In the genomic region with DNA sequence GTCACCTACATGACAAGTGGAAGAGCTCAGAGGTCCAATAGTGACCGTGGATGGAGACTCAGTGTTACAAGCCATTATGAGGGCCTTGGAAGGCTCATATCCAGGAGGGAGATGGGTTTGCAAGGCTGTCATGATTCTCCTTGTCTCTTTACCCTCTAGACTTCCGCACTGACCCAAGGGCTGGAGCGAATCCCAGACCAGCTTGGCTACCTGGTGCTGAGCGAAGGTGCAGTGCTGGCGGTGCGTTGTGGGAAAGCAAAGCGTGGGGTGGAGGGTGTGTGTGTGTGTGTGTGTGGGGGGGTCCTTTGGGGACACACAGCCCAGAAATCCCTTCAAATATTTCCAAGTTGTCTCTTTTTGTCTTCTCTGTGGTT, we compare ENCODE assay signal across 8 mouse cellular contexts. TPM values are rescaled to one million over a fixed set of nuclear protein-coding genes. Genes with fewer than 3 reads are reported as not detected.
DNase-seq lines count a peak whose midpoint lies in the region; ATAC-seq and TF ChIP-seq lines count a peak whose summit lies in the region.

No protein-coding gene starts in this region.

- H3K36me3 ChIP-seq in lung, embryonic 16.5 days (ENCODE audit: control insufficient read depth, insufficient read depth, low read length): peaks cover 15% of the 10 kb centered on the region
- H3K36me3 ChIP-seq in limb, embryonic 10.5 days: peaks cover 38% of the 10 kb centered on the region

- H3K27me3 ChIP-seq in lung, embryonic 16.5 days (ENCODE audit: control insufficient read depth, insufficient read depth, low read depth, low read length): no peaks in the 10 kb centered on the region
- no peaks in the 10 kb centered on the region for H3K27me3 ChIP-seq in limb, embryonic 10.5 days (ENCODE audit: low read depth, poor library complexity, severe bottlenecking)

- H3K9ac ChIP-seq in lung, embryonic 16.5 days (ENCODE audit: low read length): peak overlapping the region; percentile 84

- peak; percentile 19; the same call in 1 of the 2 replicates for ATAC-seq in cerebellum, adult (ENCODE audit: insufficient number of reproducible peaks, low FRiP score, low TSS enrichment)
- no peak for ATAC-seq in lung, embryonic 16.5 days (ENCODE audit: low read depth)

- no peak for TF ChIP-seq POLR2A in olfactory bulb, adult 2 months (IDR thresholded peaks at IDR 0.05; ENCODE audit: insufficient read depth, low read depth, low read length)

- DNase-seq in cerebellum, adult 11-12 months: no peak
- no peak for DNase-seq in lung, postnatal 4 days
- DNase-seq in limb, embryonic 10.5 days (ENCODE audit: low spot score): no peak
- no peak for DNase-seq in layer of hippocampus, adult 9-11 months
- DNase-seq in adrenal gland, adult (ENCODE audit: inconsistent age in 2 of 2, low spot score in 1 of 2): no peak

- peaks cover 6% of the 10 kb centered on the region for H3K4me1 ChIP-seq in lung, embryonic 16.5 days (replicated peaks; ENCODE audit: control insufficient read depth, insufficient read depth, low read length)
- peaks cover 15% of the 10 kb centered on the region for H3K4me1 ChIP-seq in limb, embryonic 10.5 days
- peaks cover 14% of the 10 kb centered on the region for H3K4me1 ChIP-seq in olfactory bulb, adult 2 months (ENCODE audit: control insufficient read depth, insufficient read depth, low read length)

- 11% methylated on average over 7 of the region's 7 CpGs for WGBS in lung, embryonic 16.5 days
- 18% methylated on average over 7 of the region's 7 CpGs for WGBS in limb, embryonic 10.5 days
- WGBS in olfactory bulb, adult 2 months: 13% methylated on average over 7 of the region's 7 CpGs

- no peaks in the 10 kb centered on the region for H3K9me3 ChIP-seq in lung, embryonic 16.5 days (ENCODE audit: control insufficient read depth, low read length)
- H3K9me3 ChIP-seq in limb, embryonic 10.5 days (replicated peaks): no peaks in the 10 kb centered on the region

- TF ChIP-seq CTCF in olfactory bulb, adult 2 months (IDR thresholded peaks at IDR 0.05; ENCODE audit: insufficient read depth, low read depth, low read length): no peak

- H3K27ac ChIP-seq in lung, embryonic 16.5 days (ENCODE audit: low read length): peak overlapping the region; percentile 76
- peak overlapping the region; percentile 84 for H3K27ac ChIP-seq in limb, embryonic 10.5 days
- peak overlapping the region; percentile 85 for H3K27ac ChIP-seq in olfactory bulb, adult 2 months (ENCODE audit: insufficient read depth, low read depth, low read length)

- H3K4me2 ChIP-seq in lung, embryonic 16.5 days (ENCODE audit: low read depth, low read length): peak overlapping the region; percentile 82

- H3K4me3 ChIP-seq in lung, embryonic 16.5 days (ENCODE audit: low read length): peak overlapping the region; percentile 91
- peak overlapping the region; percentile 74 for H3K4me3 ChIP-seq in limb, embryonic 10.5 days
- peak overlapping the region; percentile 84 for H3K4me3 ChIP-seq in olfactory bulb, adult 2 months (ENCODE audit: insufficient read depth, low read depth, low read length)

RNA-seq across cellular contexts. Expression of gene Lamtor4, which starts 0.8 kb away (rescaled TPM):
- polyA plus RNA-seq in lung, embryonic 16.5 days (2015; fragmentation: Nextera tagmentation; extraction: Ambion mirVana): 56.7 and 62.1 TPM in 2 replicates
- polyA plus RNA-seq in limb, embryonic 10.5 days (2016; fragmentation: Nextera tagmentation; extraction: Ambion mirVana): 35.4 and 39.7 TPM in 2 replicates
- not detected in 2 replicates for polyA plus RNA-seq in olfactory bulb, adult 2 months (2012; ENCODE audit: insufficient read depth, insufficient read length, low replicate concordance, missing spikeins)

RNA-seq across cellular contexts. Expression of gene BC037034, which starts 7.8 kb away (rescaled TPM):
- 3.8 and 6.2 TPM in 2 replicates for polyA plus RNA-seq in lung, embryonic 16.5 days (2015; fragmentation: Nextera tagmentation; extraction: Ambion mirVana)
- 5.4 and 6.3 TPM in 2 replicates for polyA plus RNA-seq in limb, embryonic 10.5 days (2016; fragmentation: Nextera tagmentation; extraction: Ambion mirVana)
- 185 TPM in 1 of 2 replicates, not detected in the other for polyA plus RNA-seq in olfactory bulb, adult 2 months (2012; ENCODE audit: insufficient read depth, insufficient read length, low replicate concordance, missing spikeins)

RNA-seq across cellular contexts. Expression of gene Gal3st4, which starts 16.6 kb away (rescaled TPM):
- 1.2 and 1.5 TPM in 2 replicates for polyA plus RNA-seq in lung, embryonic 16.5 days (2015; fragmentation: Nextera tagmentation; extraction: Ambion mirVana)
- polyA plus RNA-seq in limb, embryonic 10.5 days (2016; fragmentation: Nextera tagmentation; extraction: Ambion mirVana): 3.3 and 3.7 TPM in 2 replicates
- not detected in 2 replicates for polyA plus RNA-seq in olfactory bulb, adult 2 months (2012; ENCODE audit: insufficient read depth, insufficient read length, low replicate concordance, missing spikeins)

RNA-seq across cellular contexts. Expression of gene Gm43720, which starts 23.7 kb away (rescaled TPM):
- 0.13 and 0.19 TPM in 2 replicates for polyA plus RNA-seq in lung, embryonic 16.5 days (2015; fragmentation: Nextera tagmentation; extraction: Ambion mirVana)
- polyA plus RNA-seq in limb, embryonic 10.5 days (2016; fragmentation: Nextera tagmentation; extraction: Ambion mirVana): 0.08 and 0.18 TPM in 2 replicates
- polyA plus RNA-seq in olfactory bulb, adult 2 months (2012; ENCODE audit: insufficient read depth, insufficient read length, low replicate concordance, missing spikeins): not detected in 2 replicates

RNA-seq across cellular contexts. Expression of gene Gpc2, which starts 23.7 kb away (rescaled TPM):
- polyA plus RNA-seq in lung, embryonic 16.5 days (2015; fragmentation: Nextera tagmentation; extraction: Ambion mirVana): 16.7 and 17.1 TPM in 2 replicates
- polyA plus RNA-seq in limb, embryonic 10.5 days (2016; fragmentation: Nextera tagmentation; extraction: Ambion mirVana): 36.5 and 54.3 TPM in 2 replicates
- polyA plus RNA-seq in olfactory bulb, adult 2 months (2012; ENCODE audit: insufficient read depth, insufficient read length, low replicate concordance, missing spikeins): not detected in 2 replicates
